Comparison of ENCODE assay signal across 14 mouse cellular contexts in the genomic region with DNA sequence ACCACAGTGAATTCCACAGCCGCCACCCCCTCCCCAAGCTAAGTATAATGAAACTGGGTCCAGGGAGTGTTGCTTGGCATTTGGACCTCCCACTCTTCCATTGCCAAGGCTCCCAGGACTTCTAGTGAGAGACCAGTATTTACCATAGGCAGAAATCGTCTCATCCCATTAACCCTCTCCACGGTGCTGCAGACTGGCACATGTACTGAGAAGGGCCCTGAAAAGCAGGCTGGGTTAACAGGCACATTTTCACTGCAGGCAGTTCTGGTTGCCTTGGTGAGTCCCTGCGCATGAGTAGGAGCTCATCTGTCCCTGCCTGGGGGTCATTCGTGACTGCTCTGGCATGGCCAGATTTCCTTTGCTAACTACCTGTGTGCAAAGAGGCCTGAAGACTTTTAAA. TPM values are rescaled to one million over a fixed set of nuclear protein-coding genes. Genes with fewer than 3 reads are reported as not detected.
A peak's percentile ranks its signal among the peaks of the same experiment; 100 is the strongest.
DNase-seq lines count a peak whose midpoint lies in the region; ATAC-seq and TF ChIP-seq lines count a peak whose summit lies in the region.
"Had no signal": no experiment of that assay in that cellular context is flagged by ENCODE, and none has a peak within 500 bp of the region (broad histone marks: within the 10 kb centered on the region; RNA-seq: fewer than 3 reads in every experiment).

No protein-coding gene starts in this region.

- 0 out of 2 replicates have a peak, but pooled peaks have one; percentile 34 for ATAC-seq in forebrain, embryonic 15.5 days (replicated peaks)
- no peak; the same call in 1 of the 2 replicates for ATAC-seq in forebrain, postnatal 0 days
- peak; percentile 69 for ATAC-seq in midbrain, embryonic 13.5 days
- ATAC-seq: liver, embryonic 12.5 days had no signal

- H3K27ac ChIP-seq in forebrain, embryonic 15.5 days (replicated peaks): no peak overlapping the region
- no peak overlapping the region for H3K27ac ChIP-seq in forebrain, postnatal 0 days (ENCODE audit: low read depth, low read length)
- peak overlapping the region; percentile 47; the same call in 1 of the 2 replicates for H3K27ac ChIP-seq in midbrain, embryonic 13.5 days
- H3K27ac ChIP-seq: embryonic facial prominence, embryonic 10.5 days; heart, embryonic 13.5 days; liver, embryonic 12.5 days had no signal

- DNase-seq in forebrain, postnatal 0 days: no peak
- peak; percentile 51 to 64 for DNase-seq in kidney, postnatal 4 days
- DNase-seq in kidney, postnatal 14 days: no peak
- DNase-seq in retina, postnatal 1 day: peak; percentile 31
- no peak for DNase-seq in thymus, postnatal 14 days
- no peak for DNase-seq in cerebellum, postnatal 36 days
- DNase-seq: heart, postnatal 4 days had no signal

- H3K4me3 ChIP-seq in forebrain, embryonic 15.5 days: no peak overlapping the region
- no peak overlapping the region for H3K4me3 ChIP-seq in forebrain, postnatal 0 days (ENCODE audit: low read depth, low read length)
- no peak overlapping the region for H3K4me3 ChIP-seq in midbrain, embryonic 13.5 days (replicated peaks)
- H3K4me3 ChIP-seq: embryonic facial prominence, embryonic 10.5 days; erythroblast, embryonic 14.5 days; heart, embryonic 13.5 days; limb, embryonic 10.5 days; liver, embryonic 12.5 days had no signal

- no peaks in the 10 kb centered on the region for H3K36me3 ChIP-seq in forebrain, embryonic 15.5 days
- H3K36me3 ChIP-seq in forebrain, postnatal 0 days (ENCODE audit: insufficient read depth): no peaks in the 10 kb centered on the region
- H3K36me3 ChIP-seq in midbrain, embryonic 13.5 days: no peaks in the 10 kb centered on the region
- H3K36me3 ChIP-seq: embryonic facial prominence, embryonic 10.5 days; heart, embryonic 13.5 days; limb, embryonic 10.5 days; liver, embryonic 12.5 days had no signal

- no peaks in the 10 kb centered on the region for H3K9me3 ChIP-seq in forebrain, embryonic 15.5 days
- no peaks in the 10 kb centered on the region for H3K9me3 ChIP-seq in forebrain, postnatal 0 days (ENCODE audit: low read length)
- H3K9me3 ChIP-seq in midbrain, embryonic 13.5 days: no peaks in the 10 kb centered on the region
- H3K9me3 ChIP-seq: embryonic facial prominence, embryonic 10.5 days; heart, embryonic 13.5 days; limb, embryonic 10.5 days; liver, embryonic 12.5 days had no signal

- no peaks in the 10 kb centered on the region for H3K27me3 ChIP-seq in forebrain, embryonic 15.5 days
- no peaks in the 10 kb centered on the region for H3K27me3 ChIP-seq in forebrain, postnatal 0 days (ENCODE audit: insufficient read depth, low read length)
- H3K27me3 ChIP-seq in midbrain, embryonic 13.5 days: no peaks in the 10 kb centered on the region
- H3K27me3 ChIP-seq: heart, embryonic 13.5 days; liver, embryonic 12.5 days had no signal

- WGBS in forebrain, embryonic 15.5 days: 55% methylated on average over 5 of the region's 5 CpGs
- 46% methylated on average over 5 of the region's 5 CpGs for WGBS in forebrain, postnatal 0 days
- 53% methylated on average over 5 of the region's 5 CpGs for WGBS in midbrain, embryonic 13.5 days

- H3K9ac ChIP-seq in forebrain, embryonic 15.5 days (replicated peaks): no peak overlapping the region
- no peak overlapping the region for H3K9ac ChIP-seq in forebrain, postnatal 0 days
- H3K9ac ChIP-seq in midbrain, embryonic 13.5 days (replicated peaks): no peak overlapping the region
- H3K9ac ChIP-seq: heart, embryonic 13.5 days; liver, embryonic 12.5 days had no signal

- TF ChIP-seq CTCF in forebrain, postnatal 0 days (IDR thresholded peaks at IDR 0.05; ENCODE audit: low read depth): no peak

- no peak overlapping the region for H3K4me2 ChIP-seq in forebrain, embryonic 15.5 days (replicated peaks)
- H3K4me2 ChIP-seq in forebrain, postnatal 0 days (ENCODE audit: low read depth): no peak overlapping the region
- H3K4me2 ChIP-seq in midbrain, embryonic 13.5 days (replicated peaks): no peak overlapping the region
- H3K4me2 ChIP-seq: heart, embryonic 13.5 days; liver, embryonic 12.5 days had no signal

- H3K4me1 ChIP-seq in forebrain, embryonic 15.5 days: peaks cover 14% of the 10 kb centered on the region
- peaks cover 8% of the 10 kb centered on the region; the same call in 1 of the 2 replicates for H3K4me1 ChIP-seq in forebrain, postnatal 0 days (ENCODE audit: insufficient read depth)
- peaks cover 19% of the 10 kb centered on the region for H3K4me1 ChIP-seq in midbrain, embryonic 13.5 days (replicated peaks)
- H3K4me1 ChIP-seq: embryonic facial prominence, embryonic 10.5 days; liver, embryonic 12.5 days had no signal

RNA-seq across cellular contexts. Expression of gene Tmem178, which starts 40.4 kb away (rescaled TPM):
- polyA plus RNA-seq in forebrain, embryonic 15.5 days (2015; fragmentation: Nextera tagmentation; extraction: Ambion mirVana): 43.7 and 46.3 TPM in 2 replicates
- 33.3 and 35.2 TPM in 2 replicates for total RNA-seq in forebrain, postnatal 0 days (2014; rRNA removed)
- polyA plus RNA-seq in forebrain, postnatal 0 days (2015; fragmentation: Nextera tagmentation; extraction: Ambion mirVana): 34.0 and 34.6 TPM in 2 replicates
- polyA plus RNA-seq in midbrain, embryonic 13.5 days (2015; fragmentation: Nextera tagmentation; extraction: Ambion mirVana): 25.7 and 32.0 TPM in 2 replicates
- polyA plus RNA-seq: erythroblast, embryonic 14.5 days had no signal

Comparison
In these comparisons a context has a peak if more than half of its experiments do, and no peak if none do; other contexts are left out.
1. DNase-seq: peak in kidney, postnatal 4 days (2 of 2) and retina, postnatal 1 day (single experiment); none in forebrain, postnatal 0 days (single experiment), kidney, postnatal 14 days (single experiment), thymus, postnatal 14 days (single experiment) and cerebellum, postnatal 36 days (0 of 2).